Mouse (Mus musculus): ENCODE data around the gene Gtse1. TPM values are rescaled to one million over a fixed set of nuclear protein-coding genes. Genes with fewer than 3 reads are reported as not detected.

The Gtse1 gene
- polyA plus RNA-seq, 2 experiments, result 16.7 to 27.2 TPM

GRCm38 (mm10) chr15:85821203-85822010 lies 38.1 kb upstream of the Gtse1 start, which contains the start of gene Pkdrej:
Gene Pkdrej (minus strand): TSS chr15:85821734.
- Histone ChIP-seq H3K9ac (ENCODE audit: low read depth, low read length, severe bottlenecking) (peak within 1 kb of the TSS; percentile 81), H3K27ac (replicated peaks; ENCODE audit: low read depth, low read length) (no peak within 1 kb of the TSS), H3K4me1 (ENCODE audit: control insufficient read depth, insufficient read depth, low read length) (no peaks in the 10 kb centered on the region), H3K36me3 (ENCODE audit: control insufficient read depth, insufficient read depth, low read length) (no peaks in the 10 kb centered on the region), H3K9me3 (ENCODE audit: control insufficient read depth, low read length) (no peaks in the 10 kb centered on the region; the same call in 1 of the 2 replicates), H3K4me2 (replicated peaks; ENCODE audit: low read depth, low read length, severe bottlenecking) (peak within 1 kb of the TSS; percentile 96), H3K4me3 (replicated peaks; ENCODE audit: low read length) (peak within 1 kb of the TSS; percentile 49), H3K27me3 (ENCODE audit: control insufficient read depth, insufficient read depth, low read length) (0 out of 2 replicates have a peak, but pooled peaks cover 5% of the 10 kb centered on the region)
- DNase-seq (ENCODE audit: low spot score) (no peak), ATAC-seq (ENCODE audit: low FRiP score, low read depth) (peak; percentile 83)
- 2% methylated on average over 56 of the region's 65 CpGs for WGBS
- no peak for TF ChIP-seq POLR2A (IDR thresholded peaks at IDR 0.05; ENCODE audit: borderline replicate concordance, extremely low read depth, insufficient read depth, insufficient read length)

- peak; percentile 74; the same call in 1 of the 2 replicates for ATAC-seq (ENCODE audit: low FRiP score, low read depth)
- Histone ChIP-seq H3K27me3 (ENCODE audit: control insufficient read depth, insufficient read depth, low read length) (0 out of 2 replicates have a peak, but pooled peaks cover 5% of the 10 kb centered on the region), H3K27ac (replicated peaks; ENCODE audit: low read depth, low read length) (no peak overlapping the region), H3K4me1 (ENCODE audit: control insufficient read depth, insufficient read depth, low read length) (no peaks in the 10 kb centered on the region), H3K4me2 (replicated peaks; ENCODE audit: low read depth, low read length, severe bottlenecking) (peak overlapping the region; percentile 96), H3K9me3 (ENCODE audit: control insufficient read depth, low read length) (no peaks in the 10 kb centered on the region; the same call in 1 of the 2 replicates), H3K36me3 (ENCODE audit: control insufficient read depth, insufficient read depth, low read length) (no peaks in the 10 kb centered on the region), H3K9ac (ENCODE audit: low read depth, low read length, severe bottlenecking) (peak overlapping the region; percentile 81), H3K4me3 (replicated peaks; ENCODE audit: low read length) (peak overlapping the region; percentile 49)
- 8% methylated on average over 4 of the region's 4 CpGs for WGBS
- no peak for TF ChIP-seq POLR2A (IDR thresholded peaks at IDR 0.05; ENCODE audit: borderline replicate concordance, extremely low read depth, insufficient read depth, insufficient read length)
- DNase-seq (ENCODE audit: low spot score), result no peak
These were observed 37.6 kb upstream of the Gtse1 start for GRCm38 (mm10) chr15:85822011-85822359.

- DNase-seq (ENCODE audit: low spot score), result no peak
- no peaks in the 10 kb centered on the region for H3K36me3 ChIP-seq (ENCODE audit: control insufficient read depth, insufficient read depth, low read length)
- no peaks in the 10 kb centered on the region for H3K9me3 ChIP-seq (ENCODE audit: control insufficient read depth, low read length)
- H3K4me3 ChIP-seq (replicated peaks; ENCODE audit: low read length), result no peak overlapping the region
- H3K27me3 ChIP-seq (ENCODE audit: control insufficient read depth, insufficient read depth, low read length), result no peaks in the 10 kb centered on the region
- H3K27ac ChIP-seq (replicated peaks; ENCODE audit: low read depth, low read length), result no peak overlapping the region
- no peak for TF ChIP-seq POLR2A (IDR thresholded peaks at IDR 0.05; ENCODE audit: borderline replicate concordance, extremely low read depth, insufficient read depth, insufficient read length)
- 0 out of 2 replicates have a peak, but pooled peaks cover 2% of the 10 kb centered on the region for H3K4me1 ChIP-seq (ENCODE audit: control insufficient read depth, insufficient read depth, low read length)
- no peak for ATAC-seq (ENCODE audit: low FRiP score, low read depth)
- H3K9ac ChIP-seq (ENCODE audit: low read depth, low read length, severe bottlenecking), result no peak overlapping the region
- 63% methylated on average over 5 of the region's 5 CpGs for WGBS
- no peak overlapping the region for H3K4me2 ChIP-seq (replicated peaks; ENCODE audit: low read depth, low read length, severe bottlenecking)
These were observed 32.9 kb upstream of the Gtse1 start for GRCm38 (mm10) chr15:85826676-85827075.

- DNase-seq (ENCODE audit: low spot score) (no peak), ATAC-seq (ENCODE audit: low FRiP score, low read depth) (no peak)
- H3K9me3 ChIP-seq (ENCODE audit: control insufficient read depth, low read length), result no peaks in the 10 kb centered on the region
- H3K4me1 ChIP-seq (ENCODE audit: control insufficient read depth, insufficient read depth, low read length), result peaks cover 8% of the 10 kb centered on the region
- no peak for TF ChIP-seq POLR2A (IDR thresholded peaks at IDR 0.05; ENCODE audit: borderline replicate concordance, extremely low read depth, insufficient read depth, insufficient read length)
- no peak overlapping the region for H3K4me3 ChIP-seq (replicated peaks; ENCODE audit: low read length)
- 86% methylated on average over 4 of the region's 4 CpGs for WGBS
- no peak overlapping the region for H3K4me2 ChIP-seq (replicated peaks; ENCODE audit: low read depth, low read length, severe bottlenecking)
- no peak overlapping the region for H3K27ac ChIP-seq (replicated peaks; ENCODE audit: low read depth, low read length)
- H3K9ac ChIP-seq (ENCODE audit: low read depth, low read length, severe bottlenecking), result no peak overlapping the region
- H3K36me3 ChIP-seq (ENCODE audit: control insufficient read depth, insufficient read depth, low read length), result no peaks in the 10 kb centered on the region
- H3K27me3 ChIP-seq (ENCODE audit: control insufficient read depth, insufficient read depth, low read length), result no peaks in the 10 kb centered on the region
These were observed 31.5 kb upstream of the Gtse1 start for GRCm38 (mm10) chr15:85828071-85828470.

GRCm38 (mm10) chr15:85829470-85829869 lies 30.1 kb upstream of the Gtse1 start:
- no peak overlapping the region for H3K4me3 ChIP-seq (replicated peaks; ENCODE audit: low read length)
- TF ChIP-seq POLR2A (IDR thresholded peaks at IDR 0.05; ENCODE audit: borderline replicate concordance, extremely low read depth, insufficient read depth, insufficient read length), result no peak
- no peak overlapping the region for H3K4me2 ChIP-seq (replicated peaks; ENCODE audit: low read depth, low read length, severe bottlenecking)
- DNase-seq (ENCODE audit: low spot score), result no peak
- no peak overlapping the region for H3K9ac ChIP-seq (ENCODE audit: low read depth, low read length, severe bottlenecking)
- 67% methylated on average over 5 of the region's 5 CpGs for WGBS
- ATAC-seq (ENCODE audit: low FRiP score, low read depth), result no peak
- H3K9me3 ChIP-seq (ENCODE audit: control insufficient read depth, low read length), result no peaks in the 10 kb centered on the region
- peaks cover 8% of the 10 kb centered on the region for H3K4me1 ChIP-seq (ENCODE audit: control insufficient read depth, insufficient read depth, low read length)
- H3K27ac ChIP-seq (replicated peaks; ENCODE audit: low read depth, low read length), result no peak overlapping the region
- H3K36me3 ChIP-seq (ENCODE audit: control insufficient read depth, insufficient read depth, low read length), result no peaks in the 10 kb centered on the region
- no peaks in the 10 kb centered on the region for H3K27me3 ChIP-seq (ENCODE audit: control insufficient read depth, insufficient read depth, low read length)
